Mouse (Mus musculus): ENCODE measurements around the gene Zswim5. TPM values are rescaled to one million over a fixed set of nuclear protein-coding genes. Genes with fewer than 3 reads are reported as not detected.
"Not testable (repeated sequence)": the region's sequence is repeated elsewhere in the genome, so short reads cannot be mapped to it uniquely, and the experiment has no call there.

Zswim5 gene
- polyA plus RNA-seq (2015; fragmentation: Nextera tagmentation; extraction: Ambion mirVana): 0.22 and 0.24 TPM in 2 replicates

DNA sequence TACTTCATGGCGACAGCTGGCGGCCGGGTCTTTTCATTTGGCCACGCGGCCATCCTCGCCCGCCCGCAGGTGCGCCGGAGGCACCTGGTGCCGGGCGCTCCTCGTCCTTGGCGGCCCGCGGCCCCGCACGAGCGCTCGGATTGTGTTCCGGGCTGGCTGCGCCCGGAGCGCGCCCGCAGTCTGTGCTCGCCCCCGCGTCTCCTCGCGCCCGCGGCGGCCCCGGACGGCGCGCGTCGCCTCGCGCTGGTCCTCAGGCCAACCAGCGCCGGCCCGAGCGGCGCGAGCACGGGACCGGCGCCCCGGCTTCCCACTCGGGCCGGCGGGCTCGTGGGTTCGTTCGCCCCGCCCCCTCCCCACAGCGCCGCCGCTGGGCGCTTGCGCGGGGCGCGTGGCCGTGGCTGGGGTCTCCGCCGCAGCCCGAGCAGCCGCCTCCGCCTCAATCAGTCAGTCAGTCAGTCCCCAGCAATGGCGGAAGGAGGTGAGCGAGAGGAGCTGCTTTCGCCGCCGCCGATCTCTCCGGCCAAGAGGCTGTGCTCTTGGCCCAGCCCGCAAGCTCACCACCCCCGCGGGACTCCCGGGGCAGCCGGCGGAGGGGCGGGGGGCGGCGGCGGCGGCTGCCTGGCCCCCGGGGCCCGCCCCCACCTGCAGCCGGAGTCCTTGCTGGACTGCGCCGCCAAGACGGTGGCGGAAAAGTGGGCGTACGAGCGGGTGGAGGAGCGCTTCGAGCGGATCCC is at the start of gene Zswim5:
Zswim5 (plus strand) TSS at position 382 of the 734 bp plus-strand sequence.
- H3K9me3 ChIP-seq: no peaks in the 10 kb centered on the region
- peak within 1 kb of the TSS; percentile 55 for H3K9ac ChIP-seq
- ATAC-seq (ENCODE audit: insufficient number of reproducible peaks, low FRiP score, low TSS enrichment, low read depth): peak; percentile 74
- peak within 1 kb of the TSS; percentile 98 for H3K4me2 ChIP-seq
- under 1% methylated on average over 91 of the region's 104 CpGs for WGBS
- H3K27me3 ChIP-seq: peaks cover 31% of the 10 kb centered on the region
- peak within 1 kb of the TSS; percentile 80 for H3K4me3 ChIP-seq
- peaks cover 8% of the 10 kb centered on the region for H3K4me1 ChIP-seq
- H3K27ac ChIP-seq: no peak within 1 kb of the TSS
- no peaks in the 10 kb centered on the region for H3K36me3 ChIP-seq

DNA sequence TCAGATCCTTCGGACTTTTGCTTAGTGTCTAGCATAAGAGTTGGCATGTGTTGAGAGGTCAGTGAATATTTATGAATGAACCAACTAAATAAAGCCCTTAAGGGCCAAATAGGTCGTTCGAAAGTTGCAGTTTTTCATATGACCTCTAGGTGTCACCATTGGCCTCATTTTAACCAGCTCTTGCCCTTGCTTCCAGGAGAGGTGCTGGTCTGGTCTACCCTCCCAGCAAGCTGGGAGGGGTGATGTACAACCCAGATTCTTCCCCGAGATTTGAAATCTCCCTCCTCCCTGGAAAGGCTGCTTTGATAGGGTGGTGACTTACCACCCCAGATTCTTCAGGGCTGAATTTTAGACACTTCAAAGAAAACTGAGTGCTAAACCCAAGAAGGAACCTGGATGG is 49.4 kb upstream of the Zswim5 start:
- peaks cover 6% of the 10 kb centered on the region for H3K4me1 ChIP-seq
- 1% methylated on average over 4 of the region's 4 CpGs for WGBS
- ATAC-seq (ENCODE audit: insufficient number of reproducible peaks, low FRiP score, low TSS enrichment, low read depth): no peak
- no peak overlapping the region for H3K4me3 ChIP-seq
- no peak overlapping the region for H3K27ac ChIP-seq
- no peaks in the 10 kb centered on the region for H3K36me3 ChIP-seq
- no peaks in the 10 kb centered on the region for H3K9me3 ChIP-seq
- no peak overlapping the region for H3K4me2 ChIP-seq
- H3K27me3 ChIP-seq: no peaks in the 10 kb centered on the region
- H3K9ac ChIP-seq: no peak overlapping the region

DNA sequence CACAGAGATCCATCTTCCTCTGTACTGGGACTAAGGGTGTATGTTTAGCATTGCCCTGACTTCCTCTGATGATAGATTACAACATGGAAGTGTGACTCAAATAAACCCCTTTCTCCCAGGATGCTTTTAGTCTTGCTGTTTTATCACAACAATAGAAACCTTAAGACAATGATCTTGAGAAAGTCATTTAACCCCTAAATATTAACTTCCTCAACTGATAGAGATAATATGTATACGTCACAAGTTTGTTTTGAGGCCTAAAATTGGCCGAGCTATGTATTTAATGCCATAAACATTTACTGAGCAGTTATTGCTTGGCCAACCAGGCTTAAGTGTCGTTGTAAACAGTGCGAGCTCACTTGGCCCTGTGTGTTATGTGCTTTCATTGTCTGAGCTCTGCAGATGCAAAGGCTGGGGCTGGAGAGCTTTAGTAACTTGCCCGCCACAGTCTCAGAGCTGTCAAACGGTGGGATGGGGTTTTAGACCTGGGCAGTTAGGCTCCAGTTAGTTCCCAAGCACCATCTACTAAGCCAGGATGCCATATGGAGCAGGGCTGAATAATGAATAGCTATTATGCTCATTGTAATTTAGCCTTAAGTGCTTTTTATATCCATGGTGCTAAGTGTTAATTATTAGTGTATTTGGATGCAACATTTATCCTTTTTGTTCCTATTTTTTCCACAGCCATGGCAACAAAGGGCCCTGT is 47.7 kb upstream of the Zswim5 start:
- no peak for ATAC-seq (ENCODE audit: insufficient number of reproducible peaks, low FRiP score, low TSS enrichment, low read depth)
- H3K27ac ChIP-seq: no peak overlapping the region
- H3K4me3 ChIP-seq: no peak overlapping the region

DNA sequence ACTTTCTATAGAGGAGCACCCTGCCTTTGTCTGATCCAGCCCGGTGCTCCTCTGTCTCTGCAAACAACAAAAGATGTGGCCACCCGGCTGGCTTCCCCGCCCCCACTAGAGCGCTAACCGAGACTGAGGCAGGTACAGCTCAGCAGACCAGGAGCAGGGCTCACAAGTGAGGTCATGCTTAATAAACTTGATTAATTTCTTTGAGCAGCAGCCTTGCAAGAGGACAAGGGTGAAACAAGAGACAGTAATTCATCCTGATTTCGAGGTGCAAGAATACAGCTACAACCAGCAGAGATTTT is 47.2 kb upstream of the Zswim5 start:
- no peak overlapping the region for H3K4me3 ChIP-seq
- no peaks in the 10 kb centered on the region for H3K36me3 ChIP-seq
- no peak overlapping the region for H3K9ac ChIP-seq
- peaks cover 5% of the 10 kb centered on the region for H3K4me1 ChIP-seq
- H3K27me3 ChIP-seq: no peaks in the 10 kb centered on the region
- no peaks in the 10 kb centered on the region for H3K9me3 ChIP-seq
- H3K4me2 ChIP-seq: no peak overlapping the region
- ATAC-seq (ENCODE audit: insufficient number of reproducible peaks, low FRiP score, low TSS enrichment, low read depth): no peak
- no peak overlapping the region for H3K27ac ChIP-seq
- 26% methylated on average over 6 of the region's 6 CpGs for WGBS

More for the DNA sequence above, 47.7 kb upstream of the Zswim5 start:
- Histone ChIP-seq H3K4me1 (peaks cover 6% of the 10 kb centered on the region), H3K9me3 (no peaks in the 10 kb centered on the region), H3K4me2 (no peak overlapping the region), H3K9ac (no peak overlapping the region), H3K27me3 (no peaks in the 10 kb centered on the region), H3K36me3 (no peaks in the 10 kb centered on the region)
- 53% methylated on average over 6 of the region's 6 CpGs for WGBS

DNA sequence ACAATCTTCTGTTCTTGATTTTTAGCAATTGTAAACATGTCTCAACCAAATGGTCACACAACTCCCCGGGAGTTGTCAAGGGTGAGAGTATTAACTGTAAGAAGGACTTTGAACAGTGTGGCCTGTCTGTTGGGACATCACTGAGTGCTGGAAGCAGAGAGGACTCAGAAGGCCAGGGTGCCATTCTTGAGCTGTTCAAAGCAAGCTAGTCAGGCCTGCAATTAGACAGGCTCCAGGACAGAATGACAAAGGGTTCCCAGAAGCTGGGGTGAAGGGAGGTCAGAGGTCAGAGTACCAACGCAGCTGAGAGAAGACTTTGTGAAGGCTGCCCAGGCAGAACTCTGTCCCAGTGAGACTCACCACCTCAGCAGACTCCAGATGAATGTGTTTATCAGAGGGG is 38.2 kb upstream of the Zswim5 start:
- no peak overlapping the region for H3K27ac ChIP-seq
- no peaks in the 10 kb centered on the region for H3K9me3 ChIP-seq
- H3K27me3 ChIP-seq: peaks cover 3% of the 10 kb centered on the region; the same call in 1 of the 2 replicates
- no peak overlapping the region for H3K4me3 ChIP-seq
- 25% methylated on average over 2 of the region's 2 CpGs for WGBS
- H3K36me3 ChIP-seq: no peaks in the 10 kb centered on the region
- no peak for ATAC-seq (ENCODE audit: insufficient number of reproducible peaks, low FRiP score, low TSS enrichment, low read depth)
- no peak overlapping the region for H3K9ac ChIP-seq
- no peak overlapping the region for H3K4me2 ChIP-seq
- H3K4me1 ChIP-seq: no peaks in the 10 kb centered on the region

DNA sequence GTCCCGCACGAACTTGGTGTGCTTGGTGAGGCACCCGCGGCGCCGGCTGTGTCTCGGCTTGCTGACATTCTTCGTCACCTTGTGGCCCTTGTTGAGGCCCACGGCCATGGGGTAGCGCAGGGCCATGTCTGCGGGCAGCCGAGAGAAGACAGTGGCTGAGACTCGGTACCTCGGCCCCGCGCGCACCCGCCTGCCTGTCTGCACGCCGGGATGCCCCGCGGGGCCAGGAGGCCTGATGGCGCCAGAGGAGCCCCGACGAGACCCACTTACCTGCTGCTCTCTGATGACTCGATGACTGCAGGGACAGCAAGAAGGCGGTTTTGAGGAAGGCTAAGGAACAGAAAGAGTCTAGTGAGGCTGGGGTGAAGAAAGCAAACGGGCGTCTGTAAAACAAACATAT is 37.1 kb upstream of the Zswim5 start:
- H3K9ac ChIP-seq; H3K9me3 ChIP-seq; H3K36me3 ChIP-seq; ATAC-seq (ENCODE audit: insufficient number of reproducible peaks, low FRiP score, low TSS enrichment, low read depth); H3K27ac ChIP-seq; H3K27me3 ChIP-seq; H3K4me1 ChIP-seq: not testable (repeated sequence)
- Histone ChIP-seq H3K4me3 (peak overlapping the region; percentile 19; the same call in 1 of the 2 replicates), H3K4me2 (0 out of 2 replicates have a peak overlapping the region, but pooled peaks have one; percentile 33)
- WGBS: 19% methylated on average over 27 of the region's 29 CpGs

DNA sequence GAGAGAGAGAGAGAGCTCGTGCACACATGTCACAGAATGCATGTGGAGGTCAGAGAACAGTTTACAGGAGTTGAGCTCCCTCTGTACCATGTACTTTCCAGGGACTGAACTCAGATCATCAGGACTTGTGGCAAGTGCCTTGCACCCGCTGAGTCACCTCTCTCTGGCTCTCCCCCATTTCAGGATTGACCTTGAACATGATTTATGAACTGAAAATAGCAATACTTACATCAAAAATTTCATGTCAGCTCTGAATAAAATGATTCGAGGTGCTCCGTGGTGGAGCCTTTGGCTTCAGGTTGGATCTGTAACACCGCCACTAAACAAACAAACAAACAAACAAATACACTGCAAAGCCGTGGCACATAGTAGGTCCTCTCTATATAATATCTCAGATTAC is 36.3 kb upstream of the Zswim5 start:
- Histone ChIP-seq H3K9ac (no peak overlapping the region), H3K27me3 (peaks cover 3% of the 10 kb centered on the region; the same call in 1 of the 2 replicates), H3K4me1 (no peaks in the 10 kb centered on the region), H3K27ac (no peak overlapping the region), H3K4me3 (no peak overlapping the region), H3K36me3 (no peaks in the 10 kb centered on the region), H3K4me2 (no peak overlapping the region), H3K9me3 (no peaks in the 10 kb centered on the region)
- WGBS: 80% methylated on average over 6 of the region's 6 CpGs
- ATAC-seq (ENCODE audit: insufficient number of reproducible peaks, low FRiP score, low TSS enrichment, low read depth): no peak

DNA sequence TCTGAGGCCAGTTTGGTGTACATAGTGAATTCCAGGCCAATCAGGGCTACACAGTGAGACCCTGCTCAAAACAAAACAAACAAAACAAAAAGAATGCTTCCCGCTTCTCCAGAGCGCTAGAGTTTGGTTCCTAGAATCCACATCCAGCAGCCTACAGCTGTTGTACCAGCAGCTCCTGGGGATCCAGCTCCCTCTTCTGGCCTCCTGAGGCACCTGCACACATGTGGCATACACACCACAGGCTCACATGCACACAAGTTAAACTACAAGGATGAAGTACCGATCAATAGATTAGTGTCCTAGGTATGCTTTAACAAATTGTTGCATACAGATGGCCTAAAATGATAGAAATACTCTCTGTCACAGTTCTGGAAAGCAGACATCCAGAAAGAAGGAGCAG is 32.9 kb upstream of the Zswim5 start:
- Histone ChIP-seq H3K4me1 (no peaks in the 10 kb centered on the region), H3K9me3 (no peaks in the 10 kb centered on the region)

DNA sequence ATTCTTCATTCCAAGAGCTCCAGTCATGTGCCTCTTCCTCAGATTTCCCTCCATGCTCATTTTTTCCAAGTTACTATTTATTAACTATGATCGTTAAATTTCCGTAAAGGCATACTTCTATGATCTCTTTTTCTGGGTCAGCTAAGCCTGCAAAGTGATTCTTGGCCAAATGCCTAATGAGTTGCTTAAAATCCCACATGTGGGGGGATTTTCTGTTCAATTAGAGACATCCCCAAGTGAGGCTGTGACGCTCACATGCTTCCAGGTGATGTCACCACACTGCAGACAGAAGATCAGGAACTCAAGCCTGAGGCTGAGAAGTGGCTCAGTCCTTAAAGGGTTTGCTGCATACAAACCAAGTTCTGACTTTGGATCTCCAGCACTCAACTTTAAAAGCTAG is 27.3 kb upstream of the Zswim5 start:
- Histone ChIP-seq H3K27me3 (no peaks in the 10 kb centered on the region), H3K36me3 (no peaks in the 10 kb centered on the region), H3K4me1 (no peaks in the 10 kb centered on the region), H3K9me3 (no peaks in the 10 kb centered on the region), H3K4me2 (no peak overlapping the region), H3K9ac (no peak overlapping the region), H3K4me3 (no peak overlapping the region), H3K27ac (no peak overlapping the region)
- no peak for ATAC-seq (ENCODE audit: insufficient number of reproducible peaks, low FRiP score, low TSS enrichment, low read depth)
- 57% methylated on average over 3 of the region's 3 CpGs for WGBS

More for the DNA sequence above, 32.9 kb upstream of the Zswim5 start:
- WGBS: 99% methylated on average over 3 of the region's 3 CpGs
- Histone ChIP-seq H3K4me3 (no peak overlapping the region), H3K9ac (no peak overlapping the region), H3K4me2 (no peak overlapping the region), H3K36me3 (no peaks in the 10 kb centered on the region), H3K27me3 (peaks cover 2% of the 10 kb centered on the region; the same call in 1 of the 2 replicates), H3K27ac (no peak overlapping the region)
- ATAC-seq (ENCODE audit: insufficient number of reproducible peaks, low FRiP score, low TSS enrichment, low read depth): no peak

DNA sequence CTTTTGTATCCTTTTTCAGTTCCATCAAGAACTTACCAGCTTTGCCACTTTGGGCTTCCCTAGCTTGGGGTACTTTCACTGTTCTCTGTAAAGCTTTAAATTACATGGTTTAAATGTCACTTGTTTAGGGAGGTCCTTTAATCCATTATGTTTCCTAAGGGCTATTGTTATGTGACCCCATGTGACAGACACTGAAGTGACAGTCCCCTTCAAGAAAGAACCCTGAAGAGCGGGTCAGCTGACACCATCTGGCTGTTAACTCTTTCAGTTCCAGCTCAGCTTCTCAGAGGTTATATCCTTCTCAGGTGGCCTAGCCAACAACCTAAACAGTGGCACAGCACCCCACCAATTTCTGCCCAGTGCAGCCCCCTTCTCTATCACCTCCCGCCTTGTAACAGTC is 22.9 kb upstream of the Zswim5 start:
- ATAC-seq (ENCODE audit: insufficient number of reproducible peaks, low FRiP score, low TSS enrichment, low read depth): no peak
- H3K4me3 ChIP-seq: no peak overlapping the region
- no peak overlapping the region for H3K4me2 ChIP-seq
- H3K27ac ChIP-seq: no peak overlapping the region
- 26% methylated on average over 2 of the region's 2 CpGs for WGBS
- no peaks in the 10 kb centered on the region for H3K36me3 ChIP-seq
- H3K4me1 ChIP-seq: no peaks in the 10 kb centered on the region
- H3K9ac ChIP-seq: no peak overlapping the region
- no peaks in the 10 kb centered on the region for H3K9me3 ChIP-seq
- no peaks in the 10 kb centered on the region for H3K27me3 ChIP-seq

DNA sequence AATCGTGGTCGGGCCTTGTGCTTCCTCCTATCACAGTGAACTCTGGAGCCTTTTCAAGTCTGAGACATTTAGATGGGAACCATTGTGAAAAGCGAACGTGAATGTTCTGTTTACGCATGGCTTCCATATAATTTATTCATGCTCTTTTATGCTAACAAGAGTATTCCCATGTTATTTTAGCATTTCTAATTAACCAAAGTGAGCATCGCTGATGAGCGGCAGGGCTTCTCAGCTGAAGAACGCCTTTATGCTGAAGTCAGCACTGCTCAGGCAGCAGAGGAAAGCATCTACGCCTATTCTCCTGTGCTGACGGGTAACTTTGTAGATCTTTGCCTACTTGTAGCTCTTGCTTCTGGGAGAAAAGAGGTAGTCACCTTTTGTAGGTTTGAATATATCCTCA is 20.0 kb upstream of the Zswim5 start:
- Histone ChIP-seq H3K36me3 (no peaks in the 10 kb centered on the region), H3K9ac (no peak overlapping the region), H3K4me3 (no peak overlapping the region), H3K4me2 (no peak overlapping the region), H3K27ac (no peak overlapping the region), H3K9me3 (no peaks in the 10 kb centered on the region), H3K4me1 (no peaks in the 10 kb centered on the region), H3K27me3 (no peaks in the 10 kb centered on the region)
- WGBS: 89% methylated on average over 10 of the region's 10 CpGs
- ATAC-seq (ENCODE audit: insufficient number of reproducible peaks, low FRiP score, low TSS enrichment, low read depth): no peak

DNA sequence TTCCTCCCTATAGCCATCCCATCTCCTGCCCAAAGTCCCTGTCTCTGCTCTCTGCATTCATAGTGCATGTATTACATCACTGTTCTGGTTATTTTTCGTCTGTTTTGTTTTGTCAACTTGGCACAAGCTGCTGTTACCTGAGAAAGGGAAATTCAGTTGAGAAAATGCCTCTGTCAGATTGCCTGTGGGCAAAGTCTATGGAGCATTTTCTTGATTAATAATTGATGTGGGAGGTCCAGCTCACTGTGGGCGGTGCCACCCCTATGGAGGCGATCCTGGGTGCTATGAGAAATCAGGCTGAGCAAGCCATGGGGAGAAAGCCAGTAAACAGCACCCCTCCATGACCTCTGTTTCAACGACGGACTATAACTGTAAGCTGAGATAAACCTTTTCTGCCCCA is 17.5 kb upstream of the Zswim5 start:
- ATAC-seq (ENCODE audit: insufficient number of reproducible peaks, low FRiP score, low TSS enrichment, low read depth): no peak
- no peak overlapping the region for H3K4me3 ChIP-seq
- no peak overlapping the region for H3K9ac ChIP-seq
- H3K4me1 ChIP-seq: no peaks in the 10 kb centered on the region
- no peak overlapping the region for H3K27ac ChIP-seq
- no peak overlapping the region for H3K4me2 ChIP-seq
- 65% methylated on average over 5 of the region's 5 CpGs for WGBS
- H3K9me3 ChIP-seq: no peaks in the 10 kb centered on the region
- H3K36me3 ChIP-seq: no peaks in the 10 kb centered on the region
- no peaks in the 10 kb centered on the region for H3K27me3 ChIP-seq

Data from limb, embryonic 15.5 days (tissue).